Mouse (Mus musculus) liver, embryonic 14.5 days (tissue): ENCODE measurements at regions not wholly inside any gene's neighbourhood (a gene's known extent, or its start where the extent isn't known, plus 50 kb on each side); places are given as distances from the start of the nearest gene placed in this dataset.

Source experiments
- CTCF ChIP-seq: IDR thresholded peaks from 2 replicates; pipeline ENCODE4 v1.5.1; 2016; ENCODE audit warnings: antibody characterized with exemption, low read depth, control low read depth
- EP300 ChIP-seq: IDR thresholded peaks from 2 replicates; pipeline ENCODE4 v1.6.1; 2016; ENCODE audit warnings: antibody characterized with exemption, low read depth

DNA sequence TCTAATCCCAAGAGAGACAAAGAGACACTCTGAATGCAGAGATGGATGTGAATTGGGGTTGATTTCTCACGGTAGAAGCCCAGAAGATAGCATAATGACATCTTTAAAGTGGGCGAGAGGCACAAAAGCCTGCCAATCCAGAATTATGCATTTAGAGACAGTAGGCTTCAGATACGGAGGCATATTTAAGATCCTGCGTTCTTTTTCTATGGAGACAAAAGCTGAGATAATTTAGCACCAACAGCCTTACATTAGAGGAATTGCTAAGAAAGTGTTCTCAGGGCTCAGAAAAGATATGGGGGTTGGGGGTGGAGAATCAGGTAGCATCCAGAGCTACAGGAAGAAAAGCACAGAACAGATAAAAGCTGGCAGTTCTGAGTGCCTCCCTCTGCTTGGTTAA is 422.4 kb upstream of the Kcnab2 start:
- no peak for TF ChIP-seq CTCF
- TF ChIP-seq EP300 = no peak
